Mouse (Mus musculus) heart, embryonic 16.5 days (tissue): ENCODE data around the gene Fndc3b. TPM values are rescaled to one million over a fixed set of nuclear protein-coding genes. Genes with fewer than 3 reads are reported as not detected.
A peak's percentile ranks its signal among the peaks of the same experiment; 100 is the strongest.

ENCODE experiments used
- ATAC-seq: fragments of 200-750 bp; cut with Nextera tagmentation; replicated peaks from 2 replicates; pipeline ENCODE4 v1.8.0; 2017; ENCODE audit warnings: moderate number of reproducible peaks; ENCODE audit not compliant: insufficient read depth, low FRiP score; ENCODE audit errors: extremely low read depth
- H3K27ac ChIP-seq: fragments of 300-500 bp; sonication (generic); 2 replicates; pipeline ENCODE4 v1.5.1; 2014; ENCODE audit warnings: mild to moderate bottlenecking, low read length, control low read depth, moderate library complexity
- H3K27me3 ChIP-seq: fragments of 300-500 bp; sonication (generic); 2 replicates; pipeline ENCODE4 v1.6.1; 2014; ENCODE audit warnings: low read length, mixed read lengths; ENCODE audit not compliant: control insufficient read depth, insufficient read depth
- H3K36me3 ChIP-seq: fragments of 300-500 bp; sonication (generic); 2 replicates; pipeline ENCODE4 v1.6.1; 2014; ENCODE audit not compliant: control insufficient read depth, insufficient read depth
- H3K4me1 ChIP-seq: fragments of 300-500 bp; sonication (generic); 2 replicates; pipeline ENCODE4 v1.6.1; 2014; ENCODE audit warnings: low read length, mixed read lengths; ENCODE audit not compliant: control insufficient read depth, insufficient read depth
- H3K4me2 ChIP-seq: fragments of 300-500 bp; sonication (generic); 2 replicates; pipeline ENCODE4 v1.6.1; 2014; ENCODE audit warnings: low read depth, mild to moderate bottlenecking, control low read depth, low read length
- H3K4me3 ChIP-seq: fragments of 300-500 bp; sonication (generic); 2 replicates; pipeline ENCODE4 v1.5.1; 2014; ENCODE audit warnings: mild to moderate bottlenecking, control low read depth, low read length
- H3K9ac ChIP-seq: fragments of 300-500 bp; sonication (generic); 2 replicates; pipeline ENCODE4 v1.6.1; 2014; ENCODE audit warnings: low read length, control low read depth
- H3K9me3 ChIP-seq: fragments of 300-500 bp; sonication (generic); replicated peaks from 2 replicates; pipeline ENCODE4 v1.6.1; 2016; ENCODE audit warnings: low read length; ENCODE audit not compliant: control insufficient read depth
- WGBS: fragments of 180-500 bp; shearing (Covaris S2); extraction: QIAGEN DNeasy Blood & Tissue Kit; methylation state at CpG from one replicate; pipeline ENCODE4 v1.1.7; 2014; 5-methylcytosine and 5-hydroxymethylcytosine counted together
- polyA plus RNA-seq: library from polyadenylated mRNA; unstranded; fragments of >200 nt; fragmentation: Nextera tagmentation; extraction: Ambion mirVana; gene quantifications from 2 replicates; pipeline ENCODE4 v1.2.1, GENCODE M21; 2015

Gene Fndc3b
- polyA plus RNA-seq, result 21.7 and 24.4 TPM in 2 replicates

DNA sequence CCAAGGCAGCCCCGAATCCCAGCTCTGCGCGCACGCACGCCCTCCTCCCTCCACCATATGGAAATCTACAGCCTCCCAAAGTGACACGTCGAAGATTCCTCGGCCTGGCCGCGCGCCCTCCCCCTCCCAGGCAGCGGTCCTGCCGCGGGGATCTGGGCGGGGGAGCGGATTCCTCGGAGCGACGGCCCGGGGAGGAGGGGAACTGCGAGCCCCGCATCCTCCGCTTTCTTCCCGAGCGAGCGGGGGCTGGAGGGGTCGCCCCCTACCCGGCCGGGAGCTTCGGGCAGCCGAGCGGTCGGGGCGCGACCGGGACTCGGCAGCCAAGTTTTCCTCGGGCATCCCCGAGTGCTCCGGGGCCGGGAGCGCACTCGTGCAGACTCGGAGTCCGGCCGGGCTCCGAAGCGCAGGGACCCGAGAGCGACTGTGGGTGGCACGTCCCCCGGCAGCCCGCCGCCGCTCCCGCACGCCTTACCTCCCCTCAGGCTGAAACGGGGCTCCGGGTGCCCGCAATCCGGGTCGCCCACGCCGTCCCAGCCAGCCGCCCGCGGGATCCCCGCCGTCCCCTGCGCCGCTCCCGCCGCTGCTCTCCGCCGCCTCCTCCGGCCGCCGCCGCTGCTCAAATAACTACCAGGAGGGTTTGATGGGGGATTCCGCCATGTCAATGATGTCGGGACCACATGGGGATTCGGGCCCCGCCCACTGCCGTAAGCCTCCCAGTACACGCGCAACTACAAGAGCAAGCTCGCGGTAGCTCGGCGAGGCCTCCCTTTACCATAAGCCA is at the start of gene Fndc3b:
Gene Fndc3b (minus strand): TSS at position 660 of the 781 bp plus-strand sequence.
- no peaks in the 10 kb centered on the region for H3K27me3 ChIP-seq
- peak within 1 kb of the TSS; percentile 70 for H3K4me2 ChIP-seq
- H3K9ac ChIP-seq, result peak within 1 kb of the TSS; percentile 96
- peaks cover 23% of the 10 kb centered on the region for H3K4me1 ChIP-seq
- WGBS, result under 1% methylated on average over 88 of the region's 90 CpGs
- peak within 1 kb of the TSS; percentile 98 for H3K27ac ChIP-seq
- no peaks in the 10 kb centered on the region for H3K36me3 ChIP-seq
- peak within 1 kb of the TSS; percentile 66 for H3K4me3 ChIP-seq
- no peaks in the 10 kb centered on the region for H3K9me3 ChIP-seq
- ATAC-seq, result peak; percentile 85

- no peak for ATAC-seq
- no peak overlapping the region for H3K4me2 ChIP-seq
- H3K9me3 ChIP-seq, result no peaks in the 10 kb centered on the region
- no peaks in the 10 kb centered on the region for H3K36me3 ChIP-seq
- H3K9ac ChIP-seq, result no peak overlapping the region
- WGBS, result 57% methylated on average over 2 of the region's 2 CpGs
- H3K4me1 ChIP-seq, result no peaks in the 10 kb centered on the region
- no peak overlapping the region for H3K27ac ChIP-seq
- H3K27me3 ChIP-seq, result no peaks in the 10 kb centered on the region
- H3K4me3 ChIP-seq, result no peak overlapping the region
These were observed 49.2 kb upstream of the Fndc3b start for GRCm38 (mm10) chr3:27760278-27760677.

DNA sequence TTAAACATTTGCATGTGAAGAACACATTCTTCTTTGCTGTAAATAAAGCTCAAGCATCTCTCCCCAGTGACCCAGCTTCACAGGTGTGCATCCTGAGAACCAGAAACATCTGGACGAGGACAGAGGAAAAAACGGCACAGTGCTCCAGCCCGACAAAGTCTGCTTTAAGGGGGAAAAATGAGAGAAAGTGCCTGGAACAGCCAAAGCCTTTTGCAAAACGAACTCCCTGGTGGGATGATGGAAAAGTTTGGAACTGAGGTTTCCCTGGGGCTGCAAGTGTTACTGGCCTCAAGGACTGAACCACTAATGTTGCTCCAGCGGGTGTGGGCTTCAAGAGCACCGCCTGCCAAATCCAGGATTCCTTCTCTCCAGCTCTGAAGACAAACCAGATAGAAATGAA is 47.9 kb upstream of the Fndc3b start:
- WGBS, result 38% methylated on average over 6 of the region's 6 CpGs
- no peak overlapping the region for H3K27ac ChIP-seq
- H3K9me3 ChIP-seq, result no peaks in the 10 kb centered on the region
- H3K4me3 ChIP-seq, result no peak overlapping the region
- H3K36me3 ChIP-seq, result no peaks in the 10 kb centered on the region
- H3K4me1 ChIP-seq, result no peaks in the 10 kb centered on the region
- no peak overlapping the region for H3K4me2 ChIP-seq
- H3K9ac ChIP-seq, result no peak overlapping the region
- no peaks in the 10 kb centered on the region for H3K27me3 ChIP-seq
- ATAC-seq, result no peak

- H3K27me3 ChIP-seq, result no peaks in the 10 kb centered on the region
- ATAC-seq, result no peak
- no peak overlapping the region for H3K27ac ChIP-seq
- no peaks in the 10 kb centered on the region for H3K36me3 ChIP-seq
- H3K4me3 ChIP-seq, result no peak overlapping the region
- no peaks in the 10 kb centered on the region for H3K9me3 ChIP-seq
- H3K9ac ChIP-seq, result no peak overlapping the region
- no peaks in the 10 kb centered on the region for H3K4me1 ChIP-seq
- 71% methylated on average over 5 of the region's 5 CpGs for WGBS
- H3K4me2 ChIP-seq, result no peak overlapping the region
These were observed 40.5 kb upstream of the Fndc3b start for GRCm38 (mm10) chr3:27751657-27752056.

DNA sequence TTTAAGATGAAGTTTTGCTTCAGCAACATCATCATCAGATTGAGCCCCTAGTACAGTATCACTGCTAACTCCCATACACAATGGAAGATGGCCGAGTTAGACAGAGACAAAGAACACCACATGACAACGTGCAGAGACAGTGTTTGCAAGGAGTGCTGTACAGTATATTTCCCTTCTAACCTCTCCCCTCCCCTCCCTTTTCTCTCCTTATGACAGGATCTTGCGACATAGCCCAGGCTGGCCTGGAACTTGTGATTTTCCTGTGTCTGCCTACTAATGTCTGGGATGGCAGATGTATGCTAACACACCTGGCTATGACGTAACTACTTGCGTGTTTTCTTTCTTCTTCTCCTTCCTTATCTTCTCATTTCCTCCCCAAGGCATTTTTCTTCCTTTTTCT is 40.0 kb upstream of the Fndc3b start:
- Histone ChIP-seq H3K9me3 (no peaks in the 10 kb centered on the region), H3K9ac (no peak overlapping the region), H3K36me3 (no peaks in the 10 kb centered on the region), H3K27me3 (no peaks in the 10 kb centered on the region), H3K4me2 (no peak overlapping the region), H3K4me1 (no peaks in the 10 kb centered on the region), H3K27ac (no peak overlapping the region), H3K4me3 (no peak overlapping the region)
- WGBS, result 71% methylated on average over 5 of the region's 5 CpGs
- no peak for ATAC-seq

DNA sequence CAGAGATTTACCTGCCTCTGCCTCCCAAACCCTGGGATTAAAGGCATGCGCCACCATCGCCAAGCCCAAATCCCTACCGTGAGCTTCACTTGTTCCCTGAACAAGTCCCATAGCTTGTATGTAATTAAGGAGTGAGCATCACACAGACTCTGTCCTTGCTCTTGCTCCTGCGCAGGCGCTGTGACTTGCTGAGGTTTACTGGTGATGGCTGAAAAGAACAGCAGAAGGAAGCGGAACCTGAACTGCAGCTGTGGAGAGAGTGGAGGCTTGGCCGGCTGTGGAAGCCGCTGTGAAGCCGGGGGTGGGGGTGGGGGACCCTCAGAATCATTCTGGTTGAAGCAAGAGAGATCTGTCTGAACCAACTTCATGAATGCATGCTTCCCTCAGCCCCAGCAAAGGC is 34.5 kb upstream of the Fndc3b start:
- WGBS, result 94% methylated on average over 9 of the region's 9 CpGs
- Histone ChIP-seq H3K4me1 (no peaks in the 10 kb centered on the region), H3K27ac (no peak overlapping the region), H3K4me2 (no peak overlapping the region), H3K9me3 (no peaks in the 10 kb centered on the region), H3K9ac (no peak overlapping the region), H3K36me3 (no peaks in the 10 kb centered on the region), H3K27me3 (no peaks in the 10 kb centered on the region), H3K4me3 (no peak overlapping the region)
- ATAC-seq, result no peak

DNA sequence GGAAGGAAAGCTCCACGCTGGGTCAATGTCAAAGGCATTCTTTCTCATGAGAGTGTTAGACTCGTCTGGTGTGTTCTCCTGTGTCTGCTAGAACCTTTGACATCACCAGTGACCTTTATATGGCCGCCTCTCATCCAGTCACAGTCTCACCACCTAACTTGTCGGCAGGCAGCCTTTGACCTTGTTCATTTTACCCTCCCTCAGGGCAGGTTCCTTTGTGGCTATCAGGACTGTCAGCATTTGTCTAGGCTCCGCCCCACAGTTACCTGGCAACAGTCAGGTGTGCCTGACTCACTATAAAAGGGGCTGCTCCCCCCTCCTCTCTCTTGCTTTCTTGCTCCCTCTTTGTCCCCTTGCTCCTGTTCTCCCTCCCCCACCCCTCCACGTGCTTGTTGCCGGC is 33.6 kb upstream of the Fndc3b start:
- Histone ChIP-seq H3K36me3 (no peaks in the 10 kb centered on the region), H3K9me3 (no peaks in the 10 kb centered on the region), H3K4me1 (no peaks in the 10 kb centered on the region), H3K9ac (no peak overlapping the region), H3K4me2 (no peak overlapping the region), H3K4me3 (no peak overlapping the region), H3K27me3 (no peaks in the 10 kb centered on the region), H3K27ac (no peak overlapping the region)
- 57% methylated on average over 7 of the region's 7 CpGs for WGBS
- ATAC-seq, result no peak

DNA sequence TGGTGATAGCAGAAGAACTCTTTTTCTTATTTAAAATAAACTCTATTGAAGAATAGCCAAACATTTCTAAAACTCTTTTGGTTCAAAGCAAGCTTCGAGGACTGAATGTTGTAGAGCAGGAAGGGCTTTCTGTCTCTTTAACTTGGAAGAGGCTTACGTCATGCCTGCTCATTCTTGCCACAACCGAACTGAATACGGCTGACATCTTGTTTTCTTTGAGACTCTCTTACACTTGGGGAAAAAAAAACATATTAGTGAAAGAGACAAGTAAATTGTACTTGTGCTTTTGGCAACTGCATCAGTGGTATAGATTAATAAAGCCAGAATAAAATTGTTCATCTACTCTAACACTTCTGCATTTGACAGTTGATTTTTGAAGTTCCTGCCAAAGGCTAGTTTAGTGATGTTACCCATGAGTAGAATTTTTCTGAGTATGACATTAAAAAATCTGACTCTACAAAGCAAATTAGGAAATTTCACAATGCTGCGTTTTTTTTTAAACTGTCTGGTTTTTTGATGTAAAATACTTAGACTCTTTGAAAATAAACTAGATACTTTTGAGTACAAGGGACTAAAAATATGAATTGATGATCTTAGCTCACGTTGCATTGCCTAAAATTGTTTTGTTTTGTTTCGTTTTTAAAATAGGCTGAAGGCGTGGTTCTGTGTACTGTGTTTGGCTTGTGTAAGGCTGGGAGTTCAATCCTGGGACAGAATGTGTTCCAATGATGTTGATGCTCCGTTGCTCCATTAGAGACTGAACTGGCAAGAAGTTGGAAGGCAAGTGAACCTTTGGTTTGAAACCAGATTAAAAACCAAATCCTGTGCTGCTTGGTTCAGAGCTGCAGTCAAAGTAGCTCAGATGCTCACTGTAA is 32.4 kb upstream of the Fndc3b start:
- Histone ChIP-seq H3K4me2 (no peak overlapping the region), H3K9ac (no peak overlapping the region), H3K27me3 (no peaks in the 10 kb centered on the region), H3K4me3 (no peak overlapping the region), H3K9me3 (no peaks in the 10 kb centered on the region), H3K4me1 (no peaks in the 10 kb centered on the region), H3K36me3 (no peaks in the 10 kb centered on the region), H3K27ac (no peak overlapping the region)
- 71% methylated on average over 9 of the region's 9 CpGs for WGBS
- no peak for ATAC-seq

- ATAC-seq, result no peak
- 61% methylated on average over 2 of the region's 2 CpGs for WGBS
These were observed 31.0 kb upstream of the Fndc3b start for GRCm38 (mm10) chr3:27742124-27742523.

More at GRCm38 (mm10) chr3:27742124-27742523, 31.0 kb upstream of the Fndc3b start:
- H3K4me1 ChIP-seq, result no peaks in the 10 kb centered on the region
- H3K4me2 ChIP-seq, result no peak overlapping the region
- no peaks in the 10 kb centered on the region for H3K9me3 ChIP-seq
- H3K36me3 ChIP-seq, result no peaks in the 10 kb centered on the region
- H3K9ac ChIP-seq, result no peak overlapping the region
- H3K27me3 ChIP-seq, result no peaks in the 10 kb centered on the region
- no peak overlapping the region for H3K27ac ChIP-seq
- no peak overlapping the region for H3K4me3 ChIP-seq
